Mouse (Mus musculus): ENCODE data around the gene Aacs. TPM values are rescaled to one million over a fixed set of nuclear protein-coding genes. Genes with fewer than 3 reads are reported as not detected.

Aacs gene
- polyA plus RNA-seq, 1 experiment from 2014 or later: 82.4 TPM

DNA sequence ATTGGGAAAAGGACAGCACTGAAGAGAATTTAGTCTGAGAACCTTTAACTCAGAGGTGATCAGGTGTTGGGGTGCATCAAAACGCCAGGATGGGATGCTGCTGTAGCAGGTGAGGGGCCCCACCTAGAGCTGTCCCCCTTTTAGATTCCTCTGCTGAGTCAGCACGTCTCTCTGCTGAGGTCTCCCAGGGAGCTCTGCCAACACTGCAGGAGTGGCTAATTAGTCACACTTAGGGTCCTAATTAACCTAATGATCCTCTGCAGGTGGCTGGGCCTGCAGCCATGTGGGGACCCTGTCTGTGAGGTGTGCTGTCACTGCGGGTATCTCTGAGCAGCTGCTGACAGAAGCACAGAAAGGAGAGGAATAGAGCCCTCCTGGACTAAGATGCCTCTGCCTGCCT lies 26.6 kb downstream of the Aacs start:
- Histone ChIP-seq H3K9me3 (no peaks in the 10 kb centered on the region), H3K4me2 (replicated peaks) (no peak overlapping the region), H3K4me1 (peaks cover 10% of the 10 kb centered on the region; the same call in 1 of the 2 replicates), H3K9ac (replicated peaks) (no peak overlapping the region), H3K4me3 (no peak overlapping the region), H3K27me3 (no peaks in the 10 kb centered on the region), H3K36me3 (peaks cover 21% of the 10 kb centered on the region), H3K27ac (replicated peaks) (no peak overlapping the region)
- 21% methylated on average over 3 of the region's 3 CpGs for WGBS
- ATAC-seq (replicated peaks): no peak

GRCm38 (mm10) chr5:125503628-125504027 lies 28.0 kb downstream of the Aacs start:
- peaks cover 8% of the 10 kb centered on the region; the same call in 1 of the 2 replicates for H3K4me1 ChIP-seq
- no peaks in the 10 kb centered on the region for H3K9me3 ChIP-seq
- no peak overlapping the region for H3K4me2 ChIP-seq (replicated peaks)
- 95% methylated on average over 6 of the region's 6 CpGs for WGBS
- no peaks in the 10 kb centered on the region for H3K27me3 ChIP-seq
- ATAC-seq (replicated peaks): no peak
- H3K4me3 ChIP-seq: no peak overlapping the region
- no peak overlapping the region for H3K27ac ChIP-seq (replicated peaks)
- H3K36me3 ChIP-seq: peaks cover 27% of the 10 kb centered on the region
- no peak overlapping the region for H3K9ac ChIP-seq (replicated peaks)

DNA sequence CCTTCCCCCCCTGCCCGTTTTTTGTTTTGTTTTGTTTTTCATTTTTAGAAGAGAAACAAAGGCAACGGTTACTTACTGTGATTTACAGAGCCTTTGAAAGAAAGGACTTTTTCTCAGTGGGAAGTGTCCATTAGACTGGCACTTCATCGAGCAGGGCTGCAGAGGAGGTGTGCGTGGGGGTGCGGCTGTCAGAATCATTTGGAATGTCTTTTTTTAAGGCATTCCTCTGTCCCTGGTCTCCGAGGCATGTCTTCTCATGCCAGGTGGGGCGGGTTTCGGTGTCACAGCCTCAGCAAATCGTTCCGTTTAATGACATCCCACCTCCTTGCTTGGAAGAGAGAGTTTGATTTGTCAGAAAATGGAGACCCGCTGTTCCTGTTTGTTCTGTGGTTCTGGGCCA lies 29.1 kb downstream of the Aacs start:
- H3K4me3 ChIP-seq: no peak overlapping the region
- ATAC-seq (replicated peaks): no peak
- H3K4me2 ChIP-seq (replicated peaks): no peak overlapping the region
- no peaks in the 10 kb centered on the region for H3K9me3 ChIP-seq
- H3K36me3 ChIP-seq: peaks cover 36% of the 10 kb centered on the region
- no peak overlapping the region for H3K9ac ChIP-seq (replicated peaks)
- peaks cover 8% of the 10 kb centered on the region; the same call in 1 of the 2 replicates for H3K4me1 ChIP-seq
- H3K27ac ChIP-seq (replicated peaks): no peak overlapping the region
- no peaks in the 10 kb centered on the region for H3K27me3 ChIP-seq
- WGBS: 65% methylated on average over 11 of the region's 11 CpGs

GRCm38 (mm10) chr5:125505968-125506367 lies 30.4 kb downstream of the Aacs start:
- Histone ChIP-seq H3K4me1 (peaks cover 8% of the 10 kb centered on the region; the same call in 1 of the 2 replicates), H3K4me3 (no peak overlapping the region), H3K36me3 (peaks cover 46% of the 10 kb centered on the region), H3K27ac (replicated peaks) (no peak overlapping the region), H3K9me3 (no peaks in the 10 kb centered on the region), H3K27me3 (no peaks in the 10 kb centered on the region), H3K9ac (replicated peaks) (no peak overlapping the region), H3K4me2 (replicated peaks) (no peak overlapping the region)
- no peak for ATAC-seq (replicated peaks)
- 91% methylated on average over 15 of the region's 15 CpGs for WGBS

GRCm38 (mm10) chr5:125507582-125507981 lies 32.0 kb downstream of the Aacs start:
- Histone ChIP-seq H3K4me1 (no peaks in the 10 kb centered on the region), H3K36me3 (peaks cover 57% of the 10 kb centered on the region), H3K9me3 (no peaks in the 10 kb centered on the region), H3K4me3 (no peak overlapping the region), H3K27ac (replicated peaks) (no peak overlapping the region), H3K4me2 (replicated peaks) (no peak overlapping the region), H3K27me3 (no peaks in the 10 kb centered on the region), H3K9ac (replicated peaks) (no peak overlapping the region)
- ATAC-seq (replicated peaks): no peak
- 90% methylated on average over 9 of the region's 9 CpGs for WGBS

DNA sequence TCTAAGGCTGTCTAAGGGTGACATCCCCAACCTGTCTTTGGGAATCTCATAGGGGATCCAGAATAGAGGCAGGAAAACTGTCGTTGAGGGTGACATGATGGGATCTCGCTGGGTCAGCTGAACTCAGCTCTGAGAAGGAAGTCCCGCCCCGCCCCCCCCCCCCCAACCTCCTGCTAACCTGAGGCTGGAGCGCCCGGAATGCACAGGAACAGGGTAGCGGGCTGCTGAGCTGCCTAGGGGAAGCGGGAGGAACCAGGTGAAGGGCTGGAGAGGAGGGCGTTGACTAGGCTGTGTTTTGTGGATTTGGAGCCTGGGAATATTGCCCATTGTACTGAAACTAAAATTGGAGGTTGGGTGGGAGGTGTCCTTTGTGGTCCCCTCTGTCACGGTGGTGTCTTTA lies 32.4 kb downstream of the Aacs start:
- Histone ChIP-seq H3K4me3 (no peak overlapping the region), H3K36me3 (peaks cover 61% of the 10 kb centered on the region), H3K4me2 (replicated peaks) (no peak overlapping the region), H3K27me3 (no peaks in the 10 kb centered on the region), H3K27ac (replicated peaks) (no peak overlapping the region), H3K9ac (replicated peaks) (no peak overlapping the region), H3K4me1 (no peaks in the 10 kb centered on the region), H3K9me3 (no peaks in the 10 kb centered on the region)
- 97% methylated on average over 10 of the region's 10 CpGs for WGBS
- no peak for ATAC-seq (replicated peaks)

GRCm38 (mm10) chr5:125509541-125509940 lies 33.9 kb downstream of the Aacs start:
- Histone ChIP-seq H3K4me1 (no peaks in the 10 kb centered on the region), H3K4me3 (no peak overlapping the region), H3K4me2 (replicated peaks) (no peak overlapping the region), H3K9me3 (no peaks in the 10 kb centered on the region), H3K27me3 (no peaks in the 10 kb centered on the region), H3K9ac (replicated peaks) (no peak overlapping the region), H3K36me3 (peaks cover 65% of the 10 kb centered on the region), H3K27ac (replicated peaks) (no peak overlapping the region)
- no peak; the same call in 1 of the 2 replicates for ATAC-seq (replicated peaks)
- 53% methylated on average over 5 of the region's 5 CpGs for WGBS

DNA sequence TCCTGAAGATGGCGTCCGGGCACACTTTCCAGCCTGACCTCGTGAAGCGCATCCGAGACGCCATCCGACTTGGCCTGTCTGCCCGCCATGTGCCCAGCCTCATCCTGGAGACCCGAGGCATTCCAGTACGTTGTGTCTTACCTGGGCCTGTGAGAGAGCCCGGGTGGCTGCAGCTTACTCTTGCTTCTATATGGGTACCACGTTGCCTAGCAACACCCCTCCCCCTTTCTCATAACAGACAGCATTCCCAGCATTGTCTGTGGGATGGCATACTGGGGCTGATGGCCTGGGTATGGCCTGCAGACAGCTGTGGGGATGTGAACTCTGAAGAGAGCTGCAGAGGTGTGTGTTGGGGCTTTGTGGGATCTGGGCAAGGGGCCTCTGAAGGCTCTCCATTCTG lies 39.4 kb downstream of the Aacs start:
- no peak for ATAC-seq (replicated peaks)
- Histone ChIP-seq H3K4me1 (peaks cover 3% of the 10 kb centered on the region; the same call in 1 of the 2 replicates), H3K4me2 (replicated peaks) (no peak overlapping the region), H3K27me3 (no peaks in the 10 kb centered on the region), H3K27ac (replicated peaks) (no peak overlapping the region), H3K4me3 (no peak overlapping the region), H3K36me3 (peaks cover 52% of the 10 kb centered on the region), H3K9me3 (no peaks in the 10 kb centered on the region), H3K9ac (replicated peaks) (no peak overlapping the region)
- WGBS: 85% methylated on average over 12 of the region's 12 CpGs

DNA sequence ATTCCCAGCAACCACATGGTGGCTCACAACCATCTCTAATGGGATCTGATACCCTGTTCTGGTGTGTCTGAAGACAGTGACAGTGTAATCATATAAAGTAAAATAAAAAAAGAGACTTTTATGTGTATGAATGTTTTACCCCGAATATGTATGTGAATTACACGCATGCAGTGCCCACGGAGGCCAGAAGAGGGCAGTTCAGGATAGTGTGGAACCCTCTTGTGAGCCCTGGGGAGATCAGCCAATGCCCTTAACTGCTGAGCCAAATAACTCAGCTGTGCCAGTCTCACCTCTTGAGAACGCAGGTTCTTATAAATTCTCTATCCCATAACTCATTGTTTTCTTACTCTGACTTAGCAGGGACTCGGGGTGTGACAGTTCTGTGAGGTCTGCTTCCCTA lies 43.0 kb downstream of the Aacs start:
- Histone ChIP-seq H3K27ac (replicated peaks) (no peak overlapping the region), H3K9me3 (no peaks in the 10 kb centered on the region), H3K9ac (replicated peaks) (no peak overlapping the region), H3K4me3 (no peak overlapping the region), H3K27me3 (no peaks in the 10 kb centered on the region), H3K4me1 (peaks cover 3% of the 10 kb centered on the region; the same call in 1 of the 2 replicates), H3K4me2 (replicated peaks) (no peak overlapping the region), H3K36me3 (peaks cover 22% of the 10 kb centered on the region; the same call in 1 of the 2 replicates)
- no peak for ATAC-seq (replicated peaks)
- 66% methylated on average over 5 of the region's 5 CpGs for WGBS

DNA sequence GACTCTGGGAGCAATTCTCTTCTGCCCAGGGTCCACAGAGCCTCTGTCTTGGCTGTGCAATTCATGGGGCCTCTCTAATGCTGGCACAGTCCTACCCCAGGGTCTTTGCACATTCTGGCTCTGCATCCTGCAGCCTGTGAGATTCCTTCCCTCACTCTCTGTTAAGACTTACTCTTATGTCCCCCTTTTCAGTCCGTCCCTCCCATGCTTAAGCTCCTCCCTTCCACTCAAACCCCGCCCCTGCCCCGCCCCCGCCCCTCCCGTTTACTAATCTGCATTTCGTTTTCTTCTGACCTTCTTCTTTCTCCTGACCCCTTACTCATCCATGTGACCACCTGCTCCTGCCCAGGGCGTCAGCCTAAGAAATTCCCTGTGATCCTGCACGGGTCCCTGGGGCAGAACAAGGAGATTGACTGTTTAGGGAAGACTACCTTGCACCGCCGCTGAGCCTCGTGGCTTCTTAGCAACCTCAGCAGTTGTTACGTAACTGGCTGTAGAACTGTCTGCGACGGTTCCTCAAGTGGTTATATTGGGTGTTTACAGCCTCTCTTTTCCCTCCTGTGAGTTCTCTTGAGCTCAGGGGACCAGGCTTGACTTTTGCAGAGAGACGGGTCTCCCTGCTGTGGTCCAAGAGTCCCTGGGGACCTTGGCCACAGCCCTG lies 45.4 kb downstream of the Aacs start:
- Histone ChIP-seq H3K27ac (replicated peaks) (no peak overlapping the region), H3K9ac (replicated peaks) (no peak overlapping the region), H3K4me2 (replicated peaks) (no peak overlapping the region), H3K4me3 (no peak overlapping the region), H3K27me3 (no peaks in the 10 kb centered on the region), H3K9me3 (no peaks in the 10 kb centered on the region), H3K36me3 (peaks cover 5% of the 10 kb centered on the region; the same call in 1 of the 2 replicates), H3K4me1 (no peaks in the 10 kb centered on the region)
- 30% methylated on average over 15 of the region's 15 CpGs for WGBS
- ATAC-seq (replicated peaks): no peak

- Histone ChIP-seq H3K27ac (replicated peaks) (no peak overlapping the region), H3K4me3 (no peak overlapping the region), H3K27me3 (no peaks in the 10 kb centered on the region), H3K9ac (replicated peaks) (no peak overlapping the region), H3K36me3 (no peaks in the 10 kb centered on the region), H3K9me3 (no peaks in the 10 kb centered on the region), H3K4me2 (replicated peaks) (no peak overlapping the region), H3K4me1 (no peaks in the 10 kb centered on the region)
- 89% methylated on average over 2 of the region's 2 CpGs for WGBS
- no peak for ATAC-seq (replicated peaks)
These were observed 47.7 kb downstream of the Aacs start for GRCm38 (mm10) chr5:125523361-125523760.

- no peaks in the 10 kb centered on the region for H3K36me3 ChIP-seq
- H3K9me3 ChIP-seq: no peaks in the 10 kb centered on the region
- peaks cover 4% of the 10 kb centered on the region; the same call in 1 of the 2 replicates for H3K27me3 ChIP-seq
- no peak for ATAC-seq (replicated peaks)
- H3K9ac ChIP-seq (replicated peaks): no peak overlapping the region
- H3K4me2 ChIP-seq (replicated peaks): no peak overlapping the region
- H3K4me3 ChIP-seq: no peak overlapping the region
- 61% methylated on average over 5 of the region's 5 CpGs for WGBS
- H3K4me1 ChIP-seq: no peaks in the 10 kb centered on the region
- no peak overlapping the region for H3K27ac ChIP-seq (replicated peaks)
These were observed 49.9 kb downstream of the Aacs start for GRCm38 (mm10) chr5:125525516-125525915.

GRCm38 (mm10) chr5:125526464-125526863 lies 50.9 kb downstream of the Aacs start:
- Histone ChIP-seq H3K4me2 (replicated peaks) (no peak overlapping the region), H3K9me3 (no peaks in the 10 kb centered on the region), H3K27me3 (peaks cover 7% of the 10 kb centered on the region; the same call in 1 of the 2 replicates), H3K27ac (replicated peaks) (no peak overlapping the region), H3K9ac (replicated peaks) (no peak overlapping the region), H3K36me3 (no peaks in the 10 kb centered on the region), H3K4me3 (no peak overlapping the region), H3K4me1 (peaks cover 3% of the 10 kb centered on the region)
- 79% methylated on average over 4 of the region's 4 CpGs for WGBS
- ATAC-seq (replicated peaks): no peak
